ENCODE assay signal across 13 mouse cellular contexts in the genomic region with DNA sequence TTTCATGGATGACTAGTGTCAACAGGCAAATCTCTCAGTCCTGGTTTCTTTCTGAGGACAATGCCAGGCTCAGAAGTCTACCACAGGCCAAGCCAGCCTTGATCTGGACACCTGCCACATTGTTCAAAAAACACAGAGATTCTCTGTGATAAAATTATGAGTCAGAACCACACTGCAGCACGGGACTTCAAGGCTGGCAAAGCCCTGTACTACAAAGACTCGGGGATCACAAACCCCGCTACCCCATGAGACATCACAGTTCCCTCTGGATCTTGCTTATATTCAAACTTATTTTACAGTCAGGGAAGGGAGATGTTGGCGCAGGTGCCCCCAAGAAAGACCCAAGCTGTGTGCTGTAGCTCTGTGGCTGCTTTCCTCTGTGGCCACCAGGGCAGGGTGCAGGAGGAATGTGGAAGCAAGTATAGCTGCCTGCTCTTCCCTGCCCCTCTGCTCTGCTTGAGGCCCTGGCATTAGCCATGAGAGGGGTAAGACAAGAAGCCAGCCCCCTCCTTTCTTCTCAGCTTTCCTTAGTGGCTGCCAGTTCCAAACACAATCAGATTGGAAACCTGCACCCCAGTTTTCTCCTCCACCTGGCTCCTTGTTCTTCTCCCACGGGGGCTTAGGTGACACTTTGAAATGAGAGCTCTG. TPM values are rescaled to one million over a fixed set of nuclear protein-coding genes. Genes with fewer than 3 reads are reported as not detected.
A peak's percentile ranks its signal among the peaks of the same experiment; 100 is the strongest.
DNase-seq lines count a peak whose midpoint lies in the region; ATAC-seq and TF ChIP-seq lines count a peak whose summit lies in the region.
"Had no signal": no experiment of that assay in that cellular context is flagged by ENCODE, and none has a peak within 500 bp of the region (broad histone marks: within the 10 kb centered on the region; RNA-seq: fewer than 3 reads in every experiment).

No protein-coding gene starts in this region.

- no peak; the same call in 1 of the 2 replicates for TF ChIP-seq CTCF in left cerebral cortex, adult 2 months (IDR thresholded peaks at IDR 0.05)
- no peak for TF ChIP-seq CTCF in cortical plate, adult 2 months (IDR thresholded peaks at IDR 0.05; ENCODE audit: extremely low read depth, insufficient read depth, low read length)

- peaks cover 10% of the 10 kb centered on the region for H3K4me1 ChIP-seq in cortical plate, adult 2 months (ENCODE audit: control insufficient read depth, insufficient read depth, low read length)
- H3K4me1 ChIP-seq in forebrain, embryonic 12.5 days, result 0 out of 2 replicates have a peak, but pooled peaks cover 5% of the 10 kb centered on the region
- H3K4me1 ChIP-seq: stomach, embryonic 15.5 days had no signal

- H3K9me3 ChIP-seq in forebrain, embryonic 12.5 days, result no peaks in the 10 kb centered on the region
- H3K9me3 ChIP-seq: embryonic facial prominence, embryonic 15.5 days; heart, embryonic 12.5 days; hindbrain, embryonic 15.5 days; limb, embryonic 13.5 days; stomach, embryonic 15.5 days had no signal

- H3K4me2 ChIP-seq in forebrain, embryonic 12.5 days, result no peak overlapping the region
- H3K4me2 ChIP-seq: embryonic facial prominence, embryonic 15.5 days; heart, embryonic 12.5 days; hindbrain, embryonic 15.5 days; limb, embryonic 13.5 days; stomach, embryonic 15.5 days had no signal

- H3K9ac ChIP-seq in forebrain, embryonic 12.5 days, result no peak overlapping the region
- H3K9ac ChIP-seq: embryonic facial prominence, embryonic 15.5 days; heart, embryonic 12.5 days; hindbrain, embryonic 15.5 days; limb, embryonic 13.5 days; stomach, embryonic 15.5 days had no signal

- no peaks in the 10 kb centered on the region for H3K27me3 ChIP-seq in forebrain, embryonic 12.5 days
- H3K27me3 ChIP-seq: embryonic facial prominence, embryonic 15.5 days; heart, embryonic 12.5 days; hindbrain, embryonic 15.5 days; limb, embryonic 13.5 days; stomach, embryonic 15.5 days had no signal

- no peak for TF ChIP-seq POLR2A in cortical plate, adult 2 months (IDR thresholded peaks at IDR 0.05; ENCODE audit: extremely low read depth, insufficient read depth, low read length)

- no peak for ATAC-seq in forebrain, embryonic 12.5 days (ENCODE audit: low FRiP score)

- no peak overlapping the region for H3K4me3 ChIP-seq in left cerebral cortex, adult 2 months
- H3K4me3 ChIP-seq in cortical plate, adult 2 months (ENCODE audit: insufficient read depth, low read length), result no peak overlapping the region
- H3K4me3 ChIP-seq in forebrain, embryonic 12.5 days (replicated peaks), result no peak overlapping the region
- H3K4me3 ChIP-seq: embryonic facial prominence, embryonic 15.5 days; heart, embryonic 12.5 days; hindbrain, embryonic 15.5 days; limb, embryonic 13.5 days; stomach, embryonic 15.5 days had no signal

- no peak for DNase-seq in left cerebral cortex, adult 2 months (ENCODE audit: extremely low spot score in 1 of 2, low spot score in 2 of 2)
- DNase-seq in left cerebral cortex, adult 11 months (ENCODE audit: low spot score), result no peak
- DNase-seq in MN1 (ENCODE audit: low spot score), result peak; percentile 74
- peak; percentile 64 for DNase-seq in adrenal gland, postnatal 25 days
- DNase-seq in heart, adult 9 months (ENCODE audit: low spot score in 2 of 2), result no peak

- H3K27ac ChIP-seq in left cerebral cortex, adult 2 months, result peak overlapping the region; percentile 71
- H3K27ac ChIP-seq in cortical plate, adult 2 months (ENCODE audit: insufficient read depth, low read length), result peak overlapping the region; percentile 71
- H3K27ac ChIP-seq in forebrain, embryonic 12.5 days, result no peak overlapping the region
- H3K27ac ChIP-seq: embryonic facial prominence, embryonic 15.5 days; hindbrain, embryonic 15.5 days; kidney, postnatal 0 days; limb, embryonic 13.5 days; stomach, embryonic 15.5 days had no signal

- 87% methylated on average over 5 of the region's 5 CpGs for WGBS in forebrain, embryonic 12.5 days

- H3K36me3 ChIP-seq in forebrain, embryonic 12.5 days (replicated peaks), result no peaks in the 10 kb centered on the region
- H3K36me3 ChIP-seq: embryonic facial prominence, embryonic 15.5 days; hindbrain, embryonic 15.5 days; limb, embryonic 13.5 days; stomach, embryonic 15.5 days had no signal

- intact Hi-C loops in left cerebral cortex, adult 2 months (cut with DNase I), result loop anchor here (1.0 to 2.0 kb wide), 2 partner anchors 31 to 54 kb away; a partner anchor contains a TSS

RNA-seq across cellular contexts. Expression of a gene that starts 45.9 kb away (rescaled TPM):
- 10 to 100 TPM; 47.4 to 49.5 TPM for total RNA-seq in left cerebral cortex, adult 2 months (2021)
- total RNA-seq in adrenal gland, postnatal 25 days (2021), result 49.4 and 51.9 TPM in 2 replicates
- polyA plus RNA-seq in cortical plate, adult 2 months (2012; rRNA removed), result 52.6 and 58.9 TPM in 2 replicates
- polyA plus RNA-seq in forebrain, embryonic 12.5 days (2016; fragmentation: Nextera tagmentation; extraction: Ambion mirVana), result 129 and 137 TPM in 2 replicates

RNA-seq across cellular contexts. Expression of a gene that starts 45.9 kb away (rescaled TPM):
- 10 to 100 TPM; 17.8 to 18.6 TPM for total RNA-seq in left cerebral cortex, adult 2 months (2021)
- total RNA-seq in adrenal gland, postnatal 25 days (2021), result 32.7 and 34.7 TPM in 2 replicates
- 13.7 and 14.7 TPM in 2 replicates for polyA plus RNA-seq in cortical plate, adult 2 months (2012; rRNA removed)
- polyA plus RNA-seq in forebrain, embryonic 12.5 days (2016; fragmentation: Nextera tagmentation; extraction: Ambion mirVana), result 56.1 and 60.6 TPM in 2 replicates

RNA-seq across cellular contexts. Expression of a gene that starts 53.8 kb away (rescaled TPM):
- total RNA-seq in left cerebral cortex, adult 2 months (2021), result 10 to 100 TPM; 45.5 to 49.1 TPM
- 2.1 and 5.2 TPM in 2 replicates for total RNA-seq in adrenal gland, postnatal 25 days (2021)
- polyA plus RNA-seq in cortical plate, adult 2 months (2012; rRNA removed), result 48.2 and 50.9 TPM in 2 replicates
- polyA plus RNA-seq in forebrain, embryonic 12.5 days (2016; fragmentation: Nextera tagmentation; extraction: Ambion mirVana), result 0.67 and 1.1 TPM in 2 replicates

Comparison
In these comparisons a context has a peak if more than half of its experiments do, and no peak if none do; other contexts are left out.
1. DNase-seq: peak in MN1 (single experiment) and adrenal gland, postnatal 25 days (single experiment); none in left cerebral cortex, adult 2 months (0 of 2), left cerebral cortex, adult 11 months (single experiment) and heart, adult 9 months (0 of 2).